Mouse (Mus musculus) frontal cortex, adult 2 months (tissue): ENCODE data around the gene Mpi. TPM values are rescaled to one million over a fixed set of nuclear protein-coding genes. Genes with fewer than 3 reads are reported as not detected.

ENCODE experiments used
- polyA plus RNA-seq: library from polyadenylated mRNA; depleted of rRNA; stranded (reverse); fragments of >200 nt; gene quantifications from 2 replicates; pipeline ENCODE4 v1.2.3, GENCODE M21; 2012; rRNA removed

Mpi gene
- polyA plus RNA-seq, 1 experiment: 86.4 TPM

Other genes with a start within 250 kb of the Mpi start
- 23.3 and 24.5 TPM in 2 replicates for gene Ppcdc, start 112.6 kb downstream of the Mpi start, polyA plus RNA-seq
- 343 and 371 TPM in 2 replicates for gene Scamp5, start 84.7 kb downstream of the Mpi start, polyA plus RNA-seq
- gene Rpp25, start 48.7 kb downstream of the Mpi start, polyA plus RNA-seq: 32.6 and 46.9 TPM in 2 replicates
- 416 and 459 TPM in 2 replicates for gene Cox5a, start 31.5 kb downstream of the Mpi start, polyA plus RNA-seq
- gene Fam219b, start 15.2 kb downstream of the Mpi start, polyA plus RNA-seq: 10.9 and 14.5 TPM in 2 replicates
- gene Scamp2, start 8.2 kb upstream of the Mpi start, polyA plus RNA-seq: 47.8 and 49.7 TPM in 2 replicates
- 45.3 and 53.0 TPM in 2 replicates for gene Ulk3, start 36.7 kb upstream of the Mpi start, polyA plus RNA-seq
- 17.6 and 18.4 TPM in 2 replicates for gene Cplx3, start 53.5 kb upstream of the Mpi start, polyA plus RNA-seq
- 0.08 and 0.12 TPM in 2 replicates for gene Lman1l, start 68.0 kb upstream of the Mpi start, polyA plus RNA-seq
- gene Csk, start 100.9 kb upstream of the Mpi start, polyA plus RNA-seq: 66.1 and 86.0 TPM in 2 replicates
- 1.1 TPM in 1 of 2 replicates, not detected in the other for gene Cyp1a2, start 130.9 kb upstream of the Mpi start, polyA plus RNA-seq
- gene Cyp1a1, start 135.2 kb upstream of the Mpi start, polyA plus RNA-seq: 0.08 TPM in 2 replicates
- 12.3 and 13.3 TPM in 2 replicates for gene Edc3, start 155.8 kb upstream of the Mpi start, polyA plus RNA-seq
- gene Clk3, start 213.1 kb upstream of the Mpi start, polyA plus RNA-seq: 156 and 191 TPM in 2 replicates